Mouse (Mus musculus) liver, embryonic 13.5 days (tissue): Measurements from ENCODE around the gene Tango2. TPM values are rescaled to one million over a fixed set of nuclear protein-coding genes. Genes with fewer than 3 reads are reported as not detected.

Source experiments
- ATAC-seq: fragments of 200-750 bp; cut with Nextera tagmentation; 2 replicates; pipeline ENCODE4 v1.8.0; 2017; ENCODE audit warnings: low read depth, mild to moderate bottlenecking, moderate number of reproducible peaks, moderate library complexity
- DNase-seq: peaks from one replicate; pipeline ENCODE4 v3.0.0; 2022
- H3K27ac ChIP-seq: fragments of 300-500 bp; sonication (generic); 2 replicates; pipeline ENCODE4 v1.5.1; 2015; ENCODE audit warnings: moderate library complexity, mild to moderate bottlenecking, inconsistent platforms
- H3K27me3 ChIP-seq: fragments of 300-500 bp; sonication (generic); 2 replicates; pipeline ENCODE4 v1.6.1; 2015; ENCODE audit warnings: mild to moderate bottlenecking, inconsistent platforms
- H3K36me3 ChIP-seq: fragments of 300-500 bp; sonication (generic); 2 replicates; pipeline ENCODE4 v1.6.1; 2015; ENCODE audit warnings: mild to moderate bottlenecking, inconsistent platforms
- H3K4me1 ChIP-seq: fragments of 300-500 bp; sonication (generic); replicated peaks from 2 replicates; pipeline ENCODE4 v1.6.1; 2015; ENCODE audit warnings: inconsistent platforms
- H3K4me2 ChIP-seq: fragments of 300-500 bp; sonication (generic); 2 replicates; pipeline ENCODE4 v1.6.1; 2015; ENCODE audit warnings: inconsistent platforms, mild to moderate bottlenecking, moderate library complexity
- H3K4me3 ChIP-seq: fragments of 300-500 bp; sonication (generic); replicated peaks from 2 replicates; pipeline ENCODE4 v1.5.1; 2015; ENCODE audit warnings: mild to moderate bottlenecking, inconsistent platforms
- H3K9ac ChIP-seq: fragments of 300-500 bp; sonication (generic); 2 replicates; pipeline ENCODE4 v1.6.1; 2015; ENCODE audit warnings: mild to moderate bottlenecking, inconsistent platforms
- H3K9me3 ChIP-seq: fragments of 300-500 bp; sonication (generic); replicated peaks from 2 replicates; pipeline ENCODE4 v1.6.1; 2016; ENCODE audit warnings: inconsistent platforms
- WGBS: fragments of 180-500 bp; shearing (Covaris S2); methylation state at CpG from one replicate; pipeline ENCODE4 v1.1.7; 2015; ENCODE audit not compliant: insufficient replicate concordance; 5-methylcytosine and 5-hydroxymethylcytosine counted together
- polyA plus RNA-seq: library from polyadenylated mRNA; unstranded; fragments of >200 nt; fragmentation: Nextera tagmentation; extraction: Ambion mirVana; gene quantifications from 2 replicates; pipeline ENCODE4 v1.2.1, GENCODE M21; 2015

Gene Tango2
- polyA plus RNA-seq, result 69.6 and 71.4 TPM in 2 replicates

DNA sequence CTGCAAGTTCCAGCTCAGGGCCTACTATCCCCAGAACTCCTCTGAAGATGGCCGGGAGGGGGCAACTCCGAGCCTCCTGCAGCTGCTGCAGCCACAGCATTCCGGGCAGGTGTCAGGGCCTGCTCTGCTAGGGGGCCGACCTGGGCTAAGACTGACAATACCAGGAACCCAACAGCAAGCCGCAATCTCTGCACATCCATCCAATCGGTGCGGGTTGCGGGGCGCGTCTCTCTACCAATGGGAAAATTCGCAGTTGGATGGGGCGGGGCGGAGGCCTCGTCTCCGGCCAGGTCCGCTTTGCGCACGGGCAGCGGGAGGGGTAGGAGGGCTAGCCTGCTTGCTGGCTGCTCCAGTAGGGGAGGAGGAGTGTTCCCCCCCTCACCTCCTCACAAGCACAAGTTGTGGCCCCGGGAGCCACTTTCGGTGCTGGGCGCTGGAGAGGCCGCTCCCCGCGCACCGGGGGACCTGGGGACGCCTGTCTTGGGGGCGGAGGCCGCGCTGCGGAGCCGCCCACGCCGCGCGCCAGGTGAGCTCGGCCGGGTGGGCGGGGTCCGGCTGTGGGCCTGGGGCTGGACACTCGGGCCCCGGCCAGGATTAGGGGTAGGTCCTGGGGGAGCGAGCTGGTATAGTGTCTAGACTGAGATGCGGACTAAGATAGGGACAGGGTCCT, at the start of gene Tango2, which contains the start of gene Arvcf:
Gene Tango2, minus strand, starts transcription at position 173 of the 670 bp plus-strand sequence.
Gene Arvcf, plus strand, starts transcription at position 252 of the 670 bp plus-strand sequence.
- Histone ChIP-seq H3K9me3 (no peaks in the 10 kb centered on the region), H3K4me1 (peaks cover 55% of the 10 kb centered on the region), H3K27me3 (peaks cover 62% of the 10 kb centered on the region), H3K4me2 (peak within 1 kb of the TSS; percentile 65), H3K4me3 (peak within 1 kb of the TSS; percentile 57), H3K27ac (no peak within 1 kb of the TSS), H3K36me3 (no peaks in the 10 kb centered on the region), H3K9ac (peak within 1 kb of the TSS; percentile 39)
- ATAC-seq (peak; percentile 9; the same call in 1 of the 2 replicates), DNase-seq (peak; percentile 34)
- 2% methylated on average over 44 of the region's 44 CpGs for WGBS

DNA sequence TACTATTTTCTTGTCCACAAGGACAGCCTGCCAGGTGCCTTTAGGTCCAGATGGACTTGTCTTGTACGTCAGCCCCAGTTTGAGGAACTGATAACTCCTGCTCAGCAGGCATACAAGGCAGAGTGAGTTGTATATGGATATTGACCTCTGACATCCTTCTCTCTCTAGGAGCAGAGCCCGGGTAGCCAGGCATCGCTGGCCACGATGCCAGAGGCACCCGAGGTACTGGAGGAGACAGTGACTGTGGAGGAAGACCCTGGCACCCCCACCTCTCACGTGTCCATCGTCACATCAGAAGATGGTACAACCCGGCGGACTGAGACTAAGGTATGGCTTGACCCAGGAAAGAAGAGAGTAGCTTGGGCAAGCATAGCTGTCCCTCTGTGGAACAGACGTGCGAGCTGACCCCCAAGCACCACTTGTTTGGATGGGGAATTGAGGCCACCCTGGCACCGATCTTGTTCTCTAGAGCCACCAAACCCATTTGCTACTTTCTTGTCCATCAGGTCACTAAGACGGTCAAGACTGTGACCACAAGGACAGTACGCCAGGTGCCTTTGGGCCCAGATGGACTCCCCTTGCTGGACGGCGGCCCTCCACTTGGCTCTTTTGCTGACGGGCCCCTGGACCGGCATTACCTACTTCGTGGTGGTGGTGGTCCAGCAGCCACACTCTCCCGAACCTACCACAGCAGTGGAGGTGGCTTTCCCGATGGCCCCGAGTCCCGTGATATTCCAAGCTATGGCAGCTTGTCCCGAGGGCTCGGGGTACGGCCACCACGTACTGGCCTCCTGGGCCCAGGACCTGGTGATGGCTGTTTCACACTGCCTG, 49.1 kb upstream of the Tango2 start:
- Histone ChIP-seq H3K9ac (no peak overlapping the region), H3K27ac (no peak overlapping the region)

DNA sequence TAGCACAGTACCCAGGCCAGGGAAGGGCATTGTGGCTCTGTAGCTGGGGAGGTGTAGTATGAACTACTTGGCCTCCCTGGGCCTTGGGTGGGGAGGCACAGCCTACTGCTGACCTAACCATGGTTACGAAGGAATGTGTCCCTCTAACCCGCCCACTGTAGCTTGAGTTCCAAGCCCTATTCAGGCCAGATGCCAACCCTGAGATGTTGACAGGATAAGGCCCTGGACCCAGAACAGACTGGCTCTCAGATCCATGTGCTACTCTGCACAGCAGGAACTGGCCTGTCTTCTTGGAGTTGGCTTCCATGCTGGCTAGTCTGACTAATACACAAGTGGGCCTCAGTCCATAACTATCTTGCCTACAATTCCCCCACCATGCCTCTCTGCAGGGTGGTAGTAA, 48.3 kb upstream of the Tango2 start:
- Histone ChIP-seq H3K4me2 (no peak overlapping the region), H3K9me3 (no peaks in the 10 kb centered on the region), H3K4me3 (no peak overlapping the region), H3K36me3 (peaks cover 13% of the 10 kb centered on the region), H3K4me1 (peaks cover 59% of the 10 kb centered on the region), H3K9ac (no peak overlapping the region), H3K27ac (no peak overlapping the region), H3K27me3 (no peaks in the 10 kb centered on the region)
- DNase-seq (no peak), ATAC-seq (no peak)
- WGBS, result 70% methylated on average over 2 of the region's 2 CpGs

More for the DNA sequence above, 49.1 kb upstream of the Tango2 start:
- H3K4me3 ChIP-seq, result no peak overlapping the region
- H3K27me3 ChIP-seq, result no peaks in the 10 kb centered on the region
- ATAC-seq, result no peak
- no peak for DNase-seq
- peaks cover 18% of the 10 kb centered on the region for H3K36me3 ChIP-seq
- H3K4me2 ChIP-seq, result no peak overlapping the region
- H3K4me1 ChIP-seq, result peaks cover 51% of the 10 kb centered on the region
- 88% methylated on average over 27 of the region's 27 CpGs for WGBS
- no peaks in the 10 kb centered on the region for H3K9me3 ChIP-seq

DNA sequence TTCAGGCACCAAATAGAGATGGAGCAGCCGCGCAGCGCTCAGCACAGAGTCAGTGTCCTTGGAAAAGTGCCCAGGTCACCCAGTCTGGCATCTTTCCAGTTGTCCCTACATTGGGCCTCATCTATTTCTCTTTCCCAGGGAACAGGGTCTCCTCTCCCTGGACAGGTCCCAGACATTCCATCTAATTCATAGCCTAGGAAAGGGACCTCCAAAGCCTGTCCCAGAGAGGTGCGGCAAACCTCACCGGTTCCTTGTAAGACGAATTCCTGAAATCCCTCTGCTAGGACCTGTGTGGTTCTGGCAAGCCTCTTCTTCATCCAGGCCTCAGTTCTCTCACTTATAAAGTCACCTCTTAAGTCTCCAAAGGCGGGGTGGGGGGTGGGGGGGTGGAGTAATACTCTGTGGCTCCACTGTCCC, 47.7 kb upstream of the Tango2 start:
- H3K4me1 ChIP-seq, result peaks cover 64% of the 10 kb centered on the region
- no peak overlapping the region for H3K4me2 ChIP-seq
- H3K4me3 ChIP-seq, result no peak overlapping the region
- peaks cover 13% of the 10 kb centered on the region for H3K36me3 ChIP-seq
- no peak overlapping the region for H3K9ac ChIP-seq
- DNase-seq (no peak), ATAC-seq (no peak)
- H3K9me3 ChIP-seq, result no peaks in the 10 kb centered on the region
- H3K27ac ChIP-seq, result no peak overlapping the region
- 72% methylated on average over 6 of the region's 7 CpGs for WGBS
- no peaks in the 10 kb centered on the region for H3K27me3 ChIP-seq

DNA sequence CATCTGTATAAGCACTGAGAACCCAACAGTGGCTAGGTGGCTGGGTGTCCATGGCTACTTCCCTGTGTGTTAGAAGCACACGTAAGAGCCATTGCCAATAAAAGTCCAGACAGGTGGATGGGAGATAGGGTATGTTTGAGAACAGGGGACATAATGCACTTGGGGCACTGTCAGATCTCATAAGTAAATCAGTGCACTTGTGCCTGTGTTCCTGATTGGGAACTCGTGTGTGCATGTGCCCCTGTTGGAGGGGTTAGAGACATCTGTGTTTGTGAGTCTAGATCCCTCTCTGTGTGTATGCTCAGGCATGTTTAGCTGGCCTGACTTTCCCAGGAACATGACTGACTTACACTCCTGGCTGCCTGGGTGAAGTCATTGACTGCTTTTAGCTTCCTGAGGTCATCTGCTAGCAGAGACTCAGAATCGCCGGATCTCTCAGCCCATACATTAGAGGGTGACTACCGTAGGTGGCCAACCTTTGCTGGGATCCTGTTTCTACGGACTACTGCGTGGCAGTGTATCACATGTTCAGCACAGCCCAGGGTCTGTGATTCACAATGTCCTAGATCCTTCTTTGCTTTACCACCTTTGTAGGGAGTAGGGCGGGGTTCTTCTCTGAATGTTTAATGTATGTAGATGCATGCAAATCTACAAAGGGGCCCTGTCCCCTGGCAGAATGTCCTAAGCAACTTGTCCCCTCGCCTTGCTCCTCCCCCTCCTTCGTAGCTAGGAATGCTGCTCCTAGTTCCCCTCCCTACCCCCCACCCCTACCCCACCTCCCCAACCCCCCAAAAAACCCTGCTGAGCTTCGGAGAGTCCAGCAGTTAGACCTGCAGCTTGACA, 47.1 kb upstream of the Tango2 start:
- H3K9ac ChIP-seq, result no peak overlapping the region
- ATAC-seq (no peak), DNase-seq (no peak)
- H3K27ac ChIP-seq, result no peak overlapping the region
- no peaks in the 10 kb centered on the region for H3K27me3 ChIP-seq
- H3K4me2 ChIP-seq, result no peak overlapping the region
- peaks cover 66% of the 10 kb centered on the region for H3K4me1 ChIP-seq
- peaks cover 13% of the 10 kb centered on the region for H3K36me3 ChIP-seq
- no peaks in the 10 kb centered on the region for H3K9me3 ChIP-seq
- 60% methylated on average over 11 of the region's 11 CpGs for WGBS
- H3K4me3 ChIP-seq, result no peak overlapping the region

DNA sequence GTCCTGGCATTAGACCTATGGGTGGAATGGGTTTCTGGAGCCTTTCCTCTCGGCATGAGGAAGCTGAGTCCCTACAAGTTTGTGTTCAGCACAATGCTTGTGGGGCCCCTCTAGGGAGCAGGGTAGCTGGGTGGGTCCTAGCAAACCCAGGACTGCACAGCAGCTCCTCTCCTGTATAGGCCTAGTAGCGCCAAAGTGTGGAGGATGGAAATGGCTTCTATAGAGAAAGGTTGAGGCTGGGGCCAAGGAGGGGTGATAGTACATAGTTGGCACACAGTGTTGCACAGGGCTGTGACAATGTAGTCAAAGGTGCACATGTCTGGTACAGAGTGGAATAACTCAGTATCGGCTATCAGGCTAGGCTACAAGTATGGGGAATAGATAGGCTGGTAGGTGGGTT, 46.2 kb upstream of the Tango2 start:
- H3K9me3 ChIP-seq, result no peaks in the 10 kb centered on the region
- ATAC-seq, result no peak
- H3K36me3 ChIP-seq, result peaks cover 13% of the 10 kb centered on the region
- H3K27me3 ChIP-seq, result no peaks in the 10 kb centered on the region
- peaks cover 66% of the 10 kb centered on the region for H3K4me1 ChIP-seq
- peak overlapping the region; percentile 99 for H3K4me2 ChIP-seq
- no peak overlapping the region for H3K4me3 ChIP-seq
- H3K27ac ChIP-seq, result peak overlapping the region; percentile 55
- WGBS, result 66% methylated on average over 3 of the region's 3 CpGs
- H3K9ac ChIP-seq, result peak overlapping the region; percentile 88
- DNase-seq, result no peak

DNA sequence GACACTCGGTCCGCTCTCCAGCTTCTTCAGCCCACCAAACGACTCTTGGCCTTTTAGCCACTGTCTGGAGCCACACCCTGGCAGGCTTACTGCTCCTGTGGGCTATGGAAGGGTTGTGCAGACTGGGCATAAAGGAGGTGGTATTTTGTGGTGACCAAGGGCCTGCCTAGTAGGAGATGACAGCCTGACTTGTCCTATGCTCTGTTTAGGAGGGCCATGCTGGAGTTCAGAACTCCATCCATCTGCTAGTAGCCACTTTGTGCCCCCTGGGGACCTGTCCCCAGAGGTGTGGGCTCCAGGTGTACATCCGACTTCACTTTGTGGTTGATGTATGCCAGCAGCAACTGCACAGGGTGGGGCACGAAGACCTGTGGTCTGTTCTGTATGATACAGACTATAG, 45.7 kb upstream of the Tango2 start:
- Histone ChIP-seq H3K9ac (peak overlapping the region; percentile 88), H3K27ac (peak overlapping the region; percentile 75), H3K27me3 (no peaks in the 10 kb centered on the region), H3K9me3 (no peaks in the 10 kb centered on the region), H3K36me3 (peaks cover 9% of the 10 kb centered on the region), H3K4me1 (peaks cover 70% of the 10 kb centered on the region), H3K4me3 (peak overlapping the region; percentile 74), H3K4me2 (peak overlapping the region; percentile 99)
- DNase-seq, result no peak
- WGBS, result 51% methylated on average over 5 of the region's 5 CpGs
- ATAC-seq, result no peak

DNA sequence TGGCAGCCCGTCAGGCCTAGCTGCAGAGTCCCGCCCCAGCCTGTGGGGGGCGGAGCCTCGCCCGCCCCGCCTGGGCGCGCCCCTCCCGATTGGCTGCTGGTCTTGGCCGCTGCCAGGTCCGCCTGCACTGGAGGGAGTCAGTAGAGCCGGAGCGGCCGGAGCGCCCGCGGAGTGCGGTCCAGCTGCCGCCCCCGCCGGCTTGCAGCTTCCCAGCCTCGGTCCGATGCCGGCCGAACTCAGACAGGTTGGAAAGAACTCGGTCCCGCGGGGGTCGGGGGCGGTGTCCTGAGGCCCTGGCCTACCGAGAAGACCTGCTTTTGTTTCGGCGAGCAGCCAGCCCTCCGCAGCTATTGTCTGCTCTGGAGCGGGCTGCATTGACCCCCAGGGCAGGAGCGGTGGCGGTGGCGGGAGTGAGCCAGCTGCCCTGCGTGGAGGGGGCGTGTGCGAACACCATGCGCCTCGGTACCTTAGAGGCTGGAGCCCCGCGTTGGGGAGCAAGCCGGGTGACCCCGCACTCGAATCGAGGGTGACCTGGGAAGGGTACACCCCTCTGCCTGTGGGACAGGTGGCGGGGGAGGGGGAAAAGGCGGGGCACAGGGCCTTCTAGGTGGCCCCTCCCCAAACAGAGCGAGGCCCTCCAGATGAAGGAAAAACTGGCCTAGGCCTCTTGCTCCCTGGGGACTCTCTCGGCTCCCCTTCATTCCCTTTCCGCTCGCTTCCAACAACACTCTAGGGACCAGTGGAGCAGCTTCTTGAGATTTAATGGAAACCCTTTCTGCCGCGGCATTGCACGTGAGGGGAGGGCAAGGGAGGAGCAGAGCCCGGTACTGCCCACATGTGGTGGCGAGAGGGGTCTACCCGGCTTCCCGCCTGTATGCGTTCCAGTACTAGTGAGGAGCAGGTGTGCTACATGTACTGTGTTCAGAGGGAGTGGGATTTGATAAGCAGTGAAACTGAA, 44.8 kb upstream of the Tango2 start:
- H3K4me2 ChIP-seq, result peak overlapping the region; percentile 99
- H3K4me1 ChIP-seq, result peaks cover 79% of the 10 kb centered on the region
- peak; percentile 85 for ATAC-seq
- peak overlapping the region; percentile 88 for H3K9ac ChIP-seq
- H3K9me3 ChIP-seq, result no peaks in the 10 kb centered on the region
- peaks cover under 1% of the 10 kb centered on the region for H3K36me3 ChIP-seq
- peak overlapping the region; percentile 75 for H3K27ac ChIP-seq
- under 1% methylated on average over 63 of the region's 63 CpGs for WGBS
- DNase-seq, result peak; percentile 91
- peak overlapping the region; percentile 74 for H3K4me3 ChIP-seq
- H3K27me3 ChIP-seq, result no peaks in the 10 kb centered on the region

DNA sequence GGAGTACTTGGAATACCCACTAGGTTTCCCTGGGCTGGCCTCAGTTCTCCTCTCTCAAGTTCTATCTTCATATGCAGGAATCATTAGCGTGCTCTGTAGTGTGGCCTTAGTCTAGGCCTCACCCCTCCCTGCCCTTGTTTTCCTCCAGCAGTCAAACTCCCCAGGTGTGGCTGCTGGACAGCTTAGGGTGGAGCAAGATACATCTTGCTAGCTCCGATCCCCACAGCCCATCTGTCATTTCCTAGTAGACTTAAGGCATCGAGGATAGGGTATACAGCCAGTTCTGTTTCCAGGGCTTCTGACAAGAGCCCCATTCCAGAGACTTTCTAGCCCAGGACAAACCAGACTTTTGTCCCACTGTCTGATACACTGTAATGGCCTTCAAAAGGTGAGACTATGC, 43.8 kb upstream of the Tango2 start:
- DNase-seq (no peak), ATAC-seq (no peak)
- Histone ChIP-seq H3K4me2 (peak overlapping the region; percentile 99), H3K4me3 (no peak overlapping the region), H3K4me1 (peaks cover 89% of the 10 kb centered on the region), H3K27me3 (no peaks in the 10 kb centered on the region), H3K9me3 (no peaks in the 10 kb centered on the region), H3K9ac (peak overlapping the region; percentile 8; the same call in 1 of the 2 replicates), H3K27ac (peak overlapping the region; percentile 59), H3K36me3 (no peaks in the 10 kb centered on the region)
- 63% methylated on average over 3 of the region's 3 CpGs for WGBS

DNA sequence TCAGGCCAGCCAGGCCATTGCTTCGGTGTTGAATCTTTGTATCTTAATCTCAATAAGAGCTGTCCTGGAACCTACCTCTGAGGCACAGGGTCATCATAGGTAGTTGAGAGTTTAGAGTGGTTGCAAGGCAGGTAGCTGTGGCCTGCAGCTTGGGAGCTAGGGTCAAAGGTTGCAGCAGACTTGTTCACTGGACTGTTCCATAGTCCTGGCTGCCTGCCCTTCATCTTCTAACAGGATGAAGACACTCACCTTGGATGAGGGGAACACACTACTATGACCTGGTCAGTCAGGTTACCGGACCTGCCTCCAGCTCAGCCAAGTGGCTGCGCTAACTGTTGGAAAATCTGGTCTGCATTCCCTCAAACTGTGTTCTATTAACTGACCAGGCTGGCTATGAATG, 43.2 kb upstream of the Tango2 start:
- Histone ChIP-seq H3K9ac (peak overlapping the region; percentile 20; the same call in 1 of the 2 replicates), H3K4me1 (peaks cover 92% of the 10 kb centered on the region), H3K36me3 (no peaks in the 10 kb centered on the region), H3K27ac (peak overlapping the region; percentile 59; the same call in 1 of the 2 replicates), H3K4me2 (no peak overlapping the region), H3K9me3 (no peaks in the 10 kb centered on the region), H3K27me3 (no peaks in the 10 kb centered on the region), H3K4me3 (no peak overlapping the region)
- WGBS, result 90% methylated on average over 3 of the region's 3 CpGs
- DNase-seq (no peak), ATAC-seq (no peak)
